Mouse (Mus musculus) lung, adult 2 months (tissue): ENCODE results near the gene Rnf44.

Experiments used
- CTCF ChIP-seq: fragments of 200-500 bp; IDR thresholded peaks from 2 replicates; pipeline ENCODE4 v1.5.1; 2011; ENCODE audit warnings: mild to moderate bottlenecking, low read length, control low read depth; ENCODE audit not compliant: insufficient read depth
- POLR2A ChIP-seq: fragments of 200-500 bp; IDR thresholded peaks from 2 replicates; pipeline ENCODE4 v1.6.1; 2011; ENCODE audit warnings: low read depth, mild to moderate bottlenecking, control low read depth, low read length, borderline replicate concordance; ENCODE audit errors: extremely low read depth

DNA sequence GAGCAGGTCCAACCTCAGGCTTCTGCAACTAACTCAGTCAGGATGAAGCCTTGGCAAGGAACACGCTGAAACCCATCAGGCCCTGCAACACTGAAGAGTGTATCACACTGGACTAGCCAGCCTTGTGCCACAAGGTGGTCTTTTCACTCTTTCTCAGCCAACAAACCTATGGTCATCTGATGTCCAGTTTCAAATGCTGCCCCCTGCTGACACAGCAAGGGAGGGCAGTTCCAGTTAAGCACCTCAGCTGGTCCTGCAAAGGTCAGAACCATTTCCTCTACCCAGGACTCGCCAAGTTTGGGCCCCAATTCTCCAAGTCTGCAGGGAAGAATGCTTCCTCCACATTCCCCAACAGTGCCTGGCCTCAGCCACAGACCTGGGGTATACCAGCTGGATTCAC, 8.5 kb downstream of the Rnf44 start:
- TF ChIP-seq POLR2A (no peak), CTCF (peak; percentile 71)
